Mouse (Mus musculus): ENCODE results near the gene Ncam1.

The Ncam1 gene

DNA sequence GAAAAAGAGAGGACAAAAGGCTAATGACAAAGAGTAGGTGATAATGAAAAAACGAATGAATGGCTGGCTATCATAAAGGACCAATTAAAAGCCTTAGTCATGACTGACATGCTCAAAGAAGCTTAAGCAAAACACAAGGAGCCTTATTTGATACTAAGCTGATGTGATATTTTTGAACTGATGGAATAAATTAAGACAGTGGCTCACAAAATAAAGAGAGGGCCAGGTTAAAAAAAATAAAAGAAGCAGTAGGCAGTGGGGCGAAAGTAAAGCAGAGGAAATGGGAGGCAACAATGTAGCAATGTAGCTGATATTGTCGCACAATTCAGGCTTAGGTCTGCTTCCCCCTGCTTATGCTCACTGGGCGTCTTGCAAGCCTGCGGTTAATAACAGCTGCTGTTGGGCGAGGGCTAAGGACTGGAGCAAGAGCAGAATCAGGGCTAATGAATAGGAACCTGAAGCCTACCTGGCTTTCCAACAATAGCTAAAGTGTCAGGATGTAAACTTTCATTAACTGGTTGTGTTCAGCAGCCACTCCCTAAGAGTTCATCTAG is 126.0 kb downstream of the Ncam1 start:
- DNase-seq, result no peak

DNA sequence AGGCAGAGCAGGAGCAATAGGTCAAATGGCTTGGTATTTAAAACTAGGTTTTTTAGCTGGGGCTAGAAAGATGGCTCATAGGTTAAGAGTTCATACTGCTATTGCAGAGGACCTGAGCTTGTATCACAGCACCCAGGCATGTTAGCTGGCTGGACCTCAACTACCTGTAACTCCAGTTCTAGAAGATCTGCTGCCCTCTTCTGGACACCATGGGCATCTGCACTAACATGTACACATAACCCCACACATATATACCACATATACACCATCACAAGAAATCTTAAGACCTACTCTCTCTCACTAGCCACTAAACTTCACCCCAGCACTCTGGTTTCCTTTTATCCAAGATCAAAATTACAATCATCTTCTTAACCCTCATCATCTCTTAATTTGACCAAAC is 131.7 kb downstream of the Ncam1 start:
- no peak for DNase-seq

DNA sequence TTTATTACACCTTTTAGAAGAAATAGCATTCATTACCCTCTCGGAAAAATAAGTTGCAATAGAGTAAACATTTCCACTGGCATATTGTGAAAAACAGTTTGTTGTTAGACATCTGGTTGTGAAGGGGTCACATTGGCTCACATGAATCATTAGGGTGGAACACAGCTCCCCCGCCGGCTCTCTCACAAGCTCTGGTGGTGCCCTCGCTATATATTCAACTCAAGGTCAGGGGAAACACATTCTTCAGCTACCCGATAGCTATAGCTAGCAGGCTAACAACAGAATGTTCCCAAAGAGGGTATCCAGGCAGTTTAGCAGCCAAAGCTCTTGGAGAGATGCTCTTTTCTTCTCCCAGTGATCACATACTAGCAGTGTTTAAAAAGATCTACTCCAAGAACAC is 133.4 kb downstream of the Ncam1 start:
- DNase-seq, result no peak

DNA sequence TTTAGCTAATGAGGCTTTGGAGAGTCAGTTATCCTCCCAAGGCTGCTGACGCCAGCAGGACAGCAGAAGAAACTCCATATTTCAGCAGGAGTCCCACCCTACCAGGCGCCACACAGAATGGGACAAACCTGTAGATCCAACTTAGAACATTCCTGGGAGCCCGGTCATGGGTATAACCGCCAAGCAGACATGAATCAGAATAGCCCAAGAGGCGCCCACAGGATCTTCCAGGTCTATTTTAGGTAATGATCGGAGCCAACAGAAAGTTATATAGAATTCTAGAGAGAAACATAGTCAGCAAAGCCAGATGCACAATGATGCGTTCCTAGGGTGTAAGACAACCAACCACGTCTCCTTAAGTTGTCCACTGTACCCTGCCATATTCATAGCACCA is 134.8 kb downstream of the Ncam1 start:
- no peak for DNase-seq

DNA sequence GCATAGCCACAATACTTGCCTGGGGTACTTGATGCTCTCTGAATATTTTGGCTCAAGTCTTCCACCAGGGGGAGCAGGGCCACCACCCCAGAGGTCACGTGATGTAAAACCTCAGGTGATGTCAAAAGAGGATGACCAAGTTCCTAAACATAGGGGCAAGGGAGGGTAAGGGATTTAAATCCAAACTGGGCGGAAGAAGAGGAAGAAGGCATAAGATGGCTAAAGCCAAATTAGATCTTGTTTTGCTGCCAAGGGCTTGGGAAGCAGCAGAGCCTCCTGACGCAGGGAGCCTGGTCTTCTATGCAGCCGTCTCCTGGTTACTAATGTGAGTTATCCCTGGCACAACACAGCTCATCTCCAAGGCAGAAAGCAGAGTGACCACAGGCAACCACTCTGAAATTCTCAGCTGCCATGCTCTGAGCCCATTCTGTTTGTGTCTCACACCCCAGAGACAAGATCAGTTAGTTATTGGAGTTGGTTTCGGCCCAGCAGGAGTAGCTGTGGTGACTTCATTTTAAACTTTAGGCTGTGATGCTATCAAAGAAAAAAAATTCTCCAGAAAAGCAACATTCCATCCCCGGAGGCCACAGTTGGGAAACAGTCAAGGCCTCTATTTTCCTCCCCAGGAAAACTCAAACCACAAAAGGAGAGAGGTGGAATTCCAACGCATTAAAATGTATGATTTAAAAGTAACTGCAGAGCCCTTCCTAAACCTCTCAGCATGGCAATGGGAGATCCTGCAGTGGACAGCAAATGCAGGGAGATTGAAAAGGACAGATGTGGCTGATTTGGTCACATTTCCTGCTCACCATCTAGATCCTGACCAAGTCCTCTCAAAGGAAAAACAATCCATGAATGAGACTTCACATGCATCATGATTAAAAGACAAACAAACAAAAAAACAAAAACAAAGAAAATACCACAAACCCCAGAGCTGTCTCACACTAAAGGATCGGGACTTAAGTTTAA is 135.5 kb downstream of the Ncam1 start:
- peak; percentile 11 for DNase-seq

DNA sequence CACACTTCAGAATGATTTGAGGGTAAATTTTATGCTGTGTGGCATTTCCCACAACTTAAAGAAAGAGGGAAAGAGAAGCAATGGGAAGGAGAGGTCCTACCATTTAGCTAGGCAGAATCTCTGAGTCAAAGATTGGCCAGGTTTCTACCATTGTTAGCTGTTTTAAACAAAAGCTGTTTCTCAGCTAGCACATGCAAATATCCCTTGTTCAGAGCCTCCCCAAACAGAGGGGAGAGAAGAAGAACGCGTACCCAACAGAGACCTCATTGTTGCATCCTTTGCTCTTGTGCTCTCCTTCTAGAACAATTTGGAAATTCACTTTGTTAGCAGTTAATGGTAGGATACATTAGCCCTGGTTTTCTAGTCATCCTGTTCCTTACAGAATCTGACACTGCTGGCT is 137.2 kb downstream of the Ncam1 start:
- DNase-seq, result no peak

DNA sequence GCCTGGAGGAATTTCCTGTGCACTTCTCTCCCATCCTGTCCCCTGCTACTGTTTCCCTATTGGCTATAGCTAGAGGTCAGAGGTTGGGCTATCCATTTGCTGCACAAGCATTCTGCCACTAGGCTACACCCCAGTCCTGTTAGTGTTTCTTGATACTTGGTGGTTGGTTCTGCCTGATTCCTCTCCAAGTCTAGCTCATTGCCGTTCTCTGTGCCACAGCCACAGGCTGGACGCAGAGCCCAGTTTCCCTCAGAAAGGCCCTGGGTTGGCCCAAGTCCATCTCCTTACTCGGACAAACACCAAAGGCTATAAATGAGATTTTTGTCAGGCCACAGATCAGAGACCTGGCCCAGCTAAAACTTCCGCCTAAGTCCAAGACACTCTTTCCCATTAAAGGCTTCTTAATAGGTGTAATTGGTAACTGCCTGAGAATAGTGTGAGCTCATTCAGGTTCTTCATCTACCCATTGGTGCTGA is 140.3 kb downstream of the Ncam1 start:
- no peak for DNase-seq

DNA sequence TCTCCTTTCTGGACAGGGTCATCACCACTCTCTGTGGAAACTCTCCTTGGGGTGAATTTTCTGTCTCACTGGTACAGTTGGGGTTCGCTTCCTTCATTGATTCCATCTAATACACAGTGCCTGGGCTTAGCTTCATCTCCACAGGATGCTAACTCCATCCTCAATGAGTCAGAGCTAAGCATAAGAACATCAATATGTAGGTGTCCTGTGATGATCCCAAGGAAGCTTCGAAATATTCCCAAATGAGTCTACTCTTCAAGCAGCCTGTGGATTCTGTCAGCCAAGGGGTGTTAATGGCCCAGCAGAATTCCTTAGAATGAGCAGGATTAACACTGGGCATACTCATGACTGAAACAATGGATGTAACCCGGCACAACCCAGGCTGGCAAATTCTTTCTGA is 144.3 kb downstream of the Ncam1 start:
- no peak for DNase-seq

DNA sequence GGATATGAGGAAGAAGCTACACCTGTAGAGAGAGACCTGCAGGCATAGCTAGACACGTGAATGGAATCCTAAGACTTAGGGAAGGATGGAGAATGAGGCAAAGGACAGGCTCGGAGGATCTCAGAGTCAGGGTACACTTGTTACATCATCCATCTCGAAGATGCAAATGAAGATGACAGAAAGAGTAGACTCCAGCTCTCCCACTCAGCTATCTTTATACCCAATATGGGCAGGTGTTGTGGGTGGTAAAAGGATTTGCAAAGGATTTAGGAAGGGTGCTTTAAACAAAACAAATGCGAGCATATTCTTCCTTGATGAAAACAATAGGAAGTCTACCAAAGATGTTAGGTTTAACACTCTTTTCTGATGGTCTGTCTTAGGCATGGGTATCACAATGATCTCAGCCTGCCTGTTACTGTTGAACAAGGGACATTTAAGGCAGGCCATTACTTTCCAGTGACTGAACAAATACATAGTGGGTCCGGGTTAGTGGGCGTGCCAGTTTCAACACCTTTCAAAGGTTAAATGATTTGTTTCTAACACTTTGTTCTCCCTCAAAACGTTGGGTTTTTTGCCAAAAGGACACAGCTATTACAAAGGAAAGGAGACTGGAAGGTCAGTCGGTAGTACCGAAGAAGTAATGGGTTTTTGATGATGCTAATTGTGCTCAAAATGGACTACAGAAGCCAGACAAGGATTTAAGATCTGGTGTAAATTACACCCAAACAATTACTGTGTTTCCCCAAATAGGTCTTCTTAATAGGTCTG is 145.1 kb downstream of the Ncam1 start:
- DNase-seq, result no peak

DNA sequence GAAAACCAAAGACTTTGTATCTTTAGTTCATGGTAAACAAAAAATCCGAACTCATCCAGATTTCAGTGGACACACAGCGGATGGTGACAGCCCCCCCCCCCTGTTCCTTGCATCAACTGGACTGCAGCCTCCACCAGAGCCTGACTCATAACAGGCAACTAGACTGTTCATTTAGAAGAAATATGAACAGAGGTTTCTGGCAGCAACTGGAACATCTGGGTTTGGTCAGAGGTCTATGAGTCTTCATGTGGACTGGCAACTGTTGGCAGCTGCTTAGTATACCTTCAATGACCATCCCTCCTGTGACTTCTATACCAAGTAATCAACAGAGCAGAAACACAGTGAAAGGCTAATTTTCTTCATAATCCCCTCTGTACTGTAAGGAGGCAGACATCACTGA is 154.4 kb downstream of the Ncam1 start:
- no peak for DNase-seq

DNA sequence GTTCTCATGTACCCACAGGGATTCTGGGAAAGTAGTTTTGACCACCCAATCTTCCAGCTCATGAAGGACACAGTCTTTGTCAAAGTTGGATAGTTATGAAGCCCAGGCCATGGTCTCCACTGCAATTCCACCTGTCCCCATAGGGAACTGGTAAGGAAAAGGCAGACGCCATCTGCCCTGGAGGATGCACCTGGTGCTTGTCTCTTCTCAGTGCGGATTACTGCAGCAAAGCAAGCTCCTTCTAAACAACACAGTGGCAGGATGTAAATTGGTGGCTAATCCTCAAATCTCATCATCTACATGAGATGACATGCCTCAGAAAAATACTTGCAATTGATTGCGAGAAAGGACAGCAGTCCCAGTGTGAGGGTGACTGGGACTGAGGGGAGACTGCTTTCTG is 158.0 kb downstream of the Ncam1 start:
- no peak for DNase-seq

DNA sequence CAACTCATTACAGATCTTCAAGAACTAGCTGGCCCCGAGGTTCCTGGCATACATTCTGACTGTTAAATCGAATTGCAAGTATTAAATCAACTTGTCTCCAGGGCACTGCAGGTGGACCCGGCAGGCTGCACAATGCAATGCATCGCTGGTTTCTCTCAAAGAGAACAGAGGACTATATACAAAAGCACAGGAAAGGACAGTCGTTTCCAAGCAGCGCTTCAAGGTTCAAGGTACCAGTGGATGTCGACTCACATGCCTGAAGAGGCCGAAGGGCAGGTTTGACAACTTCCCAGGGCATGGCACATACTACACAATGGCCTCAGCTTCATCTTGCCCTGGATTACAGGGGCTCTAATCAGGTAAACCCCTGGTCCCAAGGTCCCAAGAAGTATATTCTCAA is 158.6 kb downstream of the Ncam1 start:
- DNase-seq, result no peak

DNA sequence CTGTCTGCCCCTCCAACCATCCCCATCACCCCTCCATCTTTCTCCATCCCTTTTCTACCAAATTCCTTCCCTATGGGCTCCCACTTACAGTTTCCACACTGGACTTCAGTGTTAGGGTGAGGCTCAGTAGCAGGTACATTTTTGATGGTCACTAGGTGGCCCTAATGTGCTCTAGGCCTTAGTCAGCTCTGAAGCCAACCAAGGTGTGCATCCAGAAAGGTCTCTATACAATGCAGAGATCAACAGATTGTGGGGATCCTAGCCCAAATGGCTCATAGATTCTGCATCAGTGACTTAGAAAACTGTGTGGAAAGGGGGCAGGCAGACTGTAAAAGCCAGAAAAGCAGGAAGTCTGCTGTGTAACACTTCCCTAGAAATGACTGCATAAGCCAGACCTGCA is 160.8 kb downstream of the Ncam1 start:
- no peak for DNase-seq

DNA sequence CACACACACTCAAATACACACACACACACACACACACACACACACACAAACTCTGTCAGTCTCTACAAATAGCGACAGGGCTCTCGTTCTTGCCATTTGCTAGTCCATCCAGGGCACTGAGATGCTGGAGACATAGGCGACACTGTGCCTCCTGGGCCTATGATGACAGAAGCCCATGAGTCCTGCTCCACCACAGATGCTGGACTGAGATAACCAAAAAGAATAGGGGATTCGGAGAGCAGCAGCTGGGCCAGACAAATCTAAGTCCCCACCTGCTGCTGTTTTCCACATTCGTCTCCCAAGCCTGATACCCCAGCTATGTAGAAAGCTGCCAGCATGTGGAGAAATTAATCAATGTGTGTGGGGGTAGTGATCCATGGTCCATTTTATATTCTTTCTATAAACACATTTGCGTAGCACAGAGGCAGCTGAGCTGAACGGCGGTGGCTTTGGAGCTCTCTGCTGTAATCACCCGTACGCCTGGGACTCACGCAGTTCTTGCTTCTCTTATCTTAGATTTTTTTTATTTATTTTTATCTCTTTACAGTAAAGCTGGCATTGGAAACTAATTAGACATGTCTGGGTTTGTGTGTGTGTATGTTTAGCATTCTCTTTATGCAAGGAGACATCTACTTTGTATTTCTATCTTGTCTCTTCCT is 162.9 kb downstream of the Ncam1 start:
- no peak for DNase-seq

DNA sequence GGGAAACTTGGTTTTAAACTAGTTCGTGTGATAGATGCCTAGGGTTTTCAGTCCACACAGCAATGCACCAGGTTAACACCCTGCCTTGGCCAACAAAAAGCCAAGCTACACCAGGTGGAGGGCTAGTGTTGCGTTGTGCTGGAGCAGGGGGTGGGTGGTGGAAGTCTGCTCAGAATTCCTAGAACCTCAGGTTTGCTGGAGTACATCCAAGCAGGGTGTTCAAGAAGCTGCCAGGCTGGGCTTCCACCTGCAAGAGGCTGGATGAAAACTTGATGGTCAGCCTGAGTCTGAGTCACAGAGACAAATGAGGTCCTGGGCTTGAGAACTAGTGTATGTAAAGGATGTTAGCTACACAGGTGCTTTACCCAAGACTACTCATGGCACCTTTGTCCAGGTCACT is 166.1 kb downstream of the Ncam1 start:
- DNase-seq, result no peak

DNA sequence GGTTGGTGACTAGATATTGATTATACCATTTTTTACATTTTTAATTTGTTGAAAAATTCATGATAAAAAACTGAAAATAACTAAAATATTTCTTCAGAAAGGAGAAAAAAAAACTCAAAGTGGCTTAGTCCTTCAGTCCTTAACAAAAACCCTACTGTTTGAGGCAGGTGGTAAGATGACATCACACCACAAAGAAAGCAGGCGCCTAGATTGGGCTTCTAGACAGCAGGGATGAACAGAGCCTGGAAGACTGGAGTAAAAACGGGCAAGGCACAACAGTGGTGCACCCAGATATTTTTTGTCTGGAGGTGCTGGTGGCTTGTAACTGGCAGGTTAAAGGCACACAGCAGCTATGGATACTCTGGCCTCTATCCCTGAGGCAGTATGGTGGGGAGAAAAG is 168.4 kb downstream of the Ncam1 start:
- DNase-seq, result no peak

DNA sequence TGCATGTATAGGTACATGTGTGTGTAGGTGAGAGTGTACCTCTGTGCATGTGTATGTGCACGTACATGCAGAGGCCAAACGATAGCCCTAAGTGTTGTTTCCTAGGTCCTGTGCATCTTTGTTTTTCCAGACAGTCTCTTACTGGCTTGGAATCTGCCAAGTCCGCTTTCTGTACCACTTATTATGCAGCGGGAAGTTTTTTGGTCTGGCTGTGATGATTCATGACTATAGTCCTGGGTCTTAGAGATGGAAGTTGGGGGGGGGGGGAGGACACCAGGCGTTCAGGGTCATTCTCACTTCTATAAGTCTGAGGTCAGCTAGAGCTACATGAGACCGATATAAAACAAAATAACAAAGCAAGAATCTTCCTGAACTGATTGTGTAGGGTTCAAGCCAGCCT is 173.8 kb downstream of the Ncam1 start:
- no peak for DNase-seq

DNA sequence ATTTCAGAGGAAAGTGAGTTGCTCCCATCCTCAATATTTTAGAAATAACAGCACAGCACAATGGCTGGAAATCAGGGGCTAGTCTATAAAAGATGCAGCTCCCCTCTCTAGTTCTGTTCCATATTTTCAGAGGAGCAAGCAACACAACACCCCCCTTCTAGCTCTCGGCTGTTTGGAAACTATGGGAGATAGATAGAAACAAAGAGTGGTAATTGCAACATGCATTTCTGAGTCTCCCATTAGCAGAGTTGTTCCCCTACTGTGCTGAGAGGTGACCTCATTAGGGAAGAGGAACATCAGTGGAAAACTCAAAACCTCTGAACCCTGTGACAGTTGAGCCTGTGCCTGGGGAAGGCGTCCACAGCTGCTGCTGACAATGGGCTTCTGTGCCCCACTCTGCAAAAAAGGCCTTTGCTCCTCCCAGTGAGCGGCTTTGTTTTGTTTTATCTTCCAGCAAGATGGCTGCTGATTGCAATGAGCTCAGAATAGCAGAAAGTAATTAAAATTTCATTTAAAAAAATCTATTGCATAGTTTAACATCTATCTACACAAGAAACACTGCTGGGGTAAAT is 174.7 kb downstream of the Ncam1 start:
- no peak for DNase-seq

DNA sequence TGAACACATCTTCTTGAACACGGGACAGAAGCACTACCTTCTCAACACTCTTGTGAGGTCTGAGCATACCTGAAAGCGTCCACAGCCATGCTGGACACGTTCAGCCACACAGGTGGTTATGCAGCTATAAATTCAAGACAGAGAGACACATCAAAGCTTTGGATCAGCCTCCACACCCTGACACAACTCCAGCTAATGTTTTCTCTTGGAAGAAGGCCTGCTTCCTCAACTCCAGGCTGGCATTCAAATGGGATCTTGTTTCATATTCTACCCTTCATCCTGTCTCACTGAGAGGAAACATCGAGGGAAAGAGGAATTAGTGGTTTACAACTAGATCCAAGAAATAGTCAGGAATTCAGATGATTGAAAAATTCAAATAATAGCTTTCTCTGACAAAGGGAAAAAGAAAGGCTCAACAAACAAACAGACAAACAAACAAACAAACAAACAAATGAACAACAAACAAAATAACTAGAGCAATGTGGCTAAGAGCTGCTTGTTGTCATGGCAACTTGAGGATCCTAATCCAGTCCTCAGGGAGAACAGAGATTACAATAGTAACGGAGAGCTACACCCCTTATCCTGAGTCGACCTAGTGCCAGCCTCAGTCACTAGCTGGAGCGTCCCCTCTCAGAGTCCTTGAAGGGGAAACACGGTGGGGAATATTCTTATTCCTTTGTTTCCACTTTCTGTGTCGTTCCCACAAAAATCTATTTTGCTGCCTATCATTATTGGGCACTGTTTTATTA is 175.6 kb downstream of the Ncam1 start:
- no peak for DNase-seq

DNA sequence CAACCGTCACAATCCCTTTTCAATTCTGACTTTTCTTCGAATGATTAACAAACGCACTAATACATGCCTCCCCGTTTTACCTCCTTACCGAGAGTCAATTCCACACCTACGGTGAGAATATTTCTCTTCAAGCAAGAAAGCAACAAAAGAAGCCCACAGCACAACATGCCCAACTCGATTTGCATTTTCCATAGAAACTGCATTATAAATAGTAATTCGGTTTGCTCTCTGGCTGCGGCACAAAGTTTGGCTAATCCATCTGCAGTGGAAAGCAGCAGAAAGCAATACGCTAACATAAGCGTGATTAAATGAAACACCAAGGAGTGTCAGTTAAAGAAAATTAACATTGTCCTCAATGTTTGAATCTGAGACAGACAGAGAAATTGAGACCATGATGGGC is 177.0 kb downstream of the Ncam1 start:
- DNase-seq, result no peak

DNA sequence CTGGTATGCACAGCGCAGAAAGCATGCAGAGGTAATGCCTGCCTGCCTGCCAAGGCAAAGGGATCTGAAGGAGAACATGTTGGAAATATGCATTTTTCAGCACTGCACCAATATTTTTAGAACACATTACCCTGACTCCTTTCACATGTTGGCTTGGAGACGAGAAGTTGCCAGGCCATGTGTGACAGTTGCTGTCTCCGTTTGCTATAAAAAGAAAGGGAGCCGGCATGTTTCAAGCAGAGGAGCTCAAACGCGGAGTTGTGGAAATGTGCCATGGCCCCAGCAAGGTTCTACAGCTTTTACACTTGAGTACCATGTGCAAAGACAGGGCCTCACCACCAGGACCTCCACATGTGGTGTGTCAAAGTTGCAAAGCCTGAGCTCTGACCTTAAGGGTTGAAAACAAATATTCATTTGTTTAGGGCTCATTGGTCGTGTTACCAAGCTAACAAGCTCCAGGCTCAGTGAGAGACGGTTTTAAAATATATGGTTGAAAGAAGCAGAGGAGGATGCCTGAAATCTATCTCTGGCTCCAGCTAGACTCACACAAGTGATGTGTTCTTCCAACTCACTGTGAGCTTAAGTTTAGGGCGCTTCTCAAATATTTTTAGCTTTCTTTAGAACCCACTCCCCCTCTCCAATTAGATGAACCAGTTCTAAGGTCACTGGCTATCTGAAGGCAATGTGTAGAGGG is 179.9 kb downstream of the Ncam1 start:
- no peak for DNase-seq

DNA sequence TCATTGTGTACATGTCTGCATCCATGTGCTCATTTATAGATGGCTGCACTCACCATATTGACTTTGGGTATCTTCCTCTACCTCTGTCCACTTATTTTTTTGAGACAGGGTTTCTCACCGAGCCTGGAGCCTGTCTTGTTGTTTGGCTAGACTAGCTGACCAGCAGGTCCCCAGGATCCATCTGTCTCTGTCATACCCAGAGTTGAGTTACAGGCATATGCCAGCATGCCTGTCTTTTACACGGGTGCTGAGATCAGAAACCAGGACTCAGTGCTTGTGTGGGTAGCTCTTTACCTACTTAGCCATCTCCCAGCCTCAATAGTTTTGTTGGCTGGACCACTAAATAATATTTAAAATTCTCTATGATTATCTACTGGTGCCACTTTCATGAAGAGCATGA is 180.5 kb downstream of the Ncam1 start:
- no peak for DNase-seq
